Mouse (Mus musculus) inflammation-experienced regulatory T-cells, adult 6 months (primary cell): ENCODE measurements around the gene Myo18a. TPM values are rescaled to one million over a fixed set of nuclear protein-coding genes. Genes with fewer than 3 reads are reported as not detected.
A peak's percentile ranks its signal among the peaks of the same experiment; 100 is the strongest.
"Not testable (repeated sequence)": the region's sequence is repeated elsewhere in the genome, so short reads cannot be mapped to it uniquely, and the experiment has no call there.

Source experiments
- ATAC-seq: one replicate; pipeline ENCODE4 v1.8.0; 2017
- polyA plus RNA-seq, 3 experiments: library from polyadenylated mRNA; unstranded; fragments of 100-300 nt; shearing (Covaris generic); gene quantifications; one replicate each; pipeline ENCODE4 v1.2.1; 2017

Gene Myo18a
- polyA plus RNA-seq = 10 to 100 TPM; 23.8 to 27.3 (median 25.1) TPM

GRCm38 (mm10) chr11:77762783-77763672, at the start of gene Myo18a:
Gene Myo18a (plus strand): TSS chr11:77763246.
- ATAC-seq = peak; percentile 79

- no peak for ATAC-seq
Measured at GRCm38 (mm10) chr11:77713736-77714135, 49.3 kb upstream of the Myo18a start.

- ATAC-seq = no peak
Measured at GRCm38 (mm10) chr11:77719055-77719454, 44.0 kb upstream of the Myo18a start.

GRCm38 (mm10) chr11:77721389-77721788, 41.7 kb upstream of the Myo18a start:
- no peak for ATAC-seq

GRCm38 (mm10) chr11:77724766-77725165, 38.3 kb upstream of the Myo18a start:
- ATAC-seq = no peak

- ATAC-seq = no peak
Measured at GRCm38 (mm10) chr11:77725183-77725582, 37.9 kb upstream of the Myo18a start, which contains the start of gene Cryba1. Gene Cryba1 (minus strand): TSS chr11:77725283.

GRCm38 (mm10) chr11:77728587-77728986, 34.5 kb upstream of the Myo18a start:
- ATAC-seq = no peak

GRCm38 (mm10) chr11:77737289-77737688, 25.8 kb upstream of the Myo18a start:
- no peak for ATAC-seq

GRCm38 (mm10) chr11:77738555-77738954, 24.5 kb upstream of the Myo18a start:
- no peak for ATAC-seq

GRCm38 (mm10) chr11:77743966-77744365, 19.1 kb upstream of the Myo18a start:
- no peak for ATAC-seq

GRCm38 (mm10) chr11:77746652-77747051, 16.4 kb upstream of the Myo18a start:
- no peak for ATAC-seq

- not testable (repeated sequence) for ATAC-seq
Measured at GRCm38 (mm10) chr11:77747103-77747502, 15.9 kb upstream of the Myo18a start.

- no peak for ATAC-seq
Measured at GRCm38 (mm10) chr11:77748996-77749395, 14.1 kb upstream of the Myo18a start.

GRCm38 (mm10) chr11:77752525-77752924, 10.5 kb upstream of the Myo18a start:
- ATAC-seq = no peak

GRCm38 (mm10) chr11:77753469-77753868, 9.6 kb upstream of the Myo18a start:
- no peak for ATAC-seq

- no peak for ATAC-seq
Measured at GRCm38 (mm10) chr11:77760031-77760430, 3.0 kb upstream of the Myo18a start.

GRCm38 (mm10) chr11:77763673-77764340, 761 bp downstream of the Myo18a start:
- ATAC-seq = no peak

- no peak for ATAC-seq
Measured at GRCm38 (mm10) chr11:77764694-77765458, 1.8 kb downstream of the Myo18a start.

GRCm38 (mm10) chr11:77765459-77765777, 2.4 kb downstream of the Myo18a start:
- ATAC-seq = no peak

- no peak for ATAC-seq
Measured at GRCm38 (mm10) chr11:77766351-77767001, 3.4 kb downstream of the Myo18a start.

GRCm38 (mm10) chr11:77769496-77769895, 6.5 kb downstream of the Myo18a start:
- ATAC-seq = no peak

GRCm38 (mm10) chr11:77770346-77770745, 7.3 kb downstream of the Myo18a start:
- ATAC-seq = no peak
